ENCODE assay signal across 8 mouse cellular contexts in genomic region chrX:53975545-53976272, GRCm38 (mm10).
DNase-seq lines count a peak whose midpoint lies in the region; ATAC-seq and TF ChIP-seq lines count a peak whose summit lies in the region.

No protein-coding gene starts in this region.

- no peak overlapping the region for H3K27ac ChIP-seq in heart, embryonic 14.5 days (replicated peaks in 1 of 2; ENCODE audit: control insufficient read depth in 1 of 2, insufficient read depth in 1 of 2, low read depth in 2 of 2, low read length in 2 of 2)
- no peak overlapping the region for H3K27ac ChIP-seq in embryonic facial prominence, embryonic 11.5 days (replicated peaks; ENCODE audit: low read depth, low read length)
- no peak overlapping the region for H3K27ac ChIP-seq in hindbrain, postnatal 0 days
- H3K27ac ChIP-seq in midbrain, embryonic 16.5 days (ENCODE audit: low read length) = no peak overlapping the region

- peak overlapping the region; percentile 79 for H3K4me2 ChIP-seq in heart, embryonic 14.5 days (ENCODE audit: low read length)
- H3K4me2 ChIP-seq in embryonic facial prominence, embryonic 11.5 days (ENCODE audit: low read depth, low read length) = peak overlapping the region; percentile 62
- H3K4me2 ChIP-seq in hindbrain, postnatal 0 days (ENCODE audit: low read depth, low read length) = peak overlapping the region; percentile 66
- peak overlapping the region; percentile 76 for H3K4me2 ChIP-seq in midbrain, embryonic 16.5 days (ENCODE audit: low read length)

- intact Hi-C loops in heart, postnatal 36 days (cut with DNase I) = no loop called here

- H3K27me3 ChIP-seq in heart, embryonic 14.5 days (ENCODE audit: control insufficient read depth, insufficient read depth, low read length) = peaks cover 3% of the 10 kb centered on the region; the same call in 1 of the 2 replicates
- no peaks in the 10 kb centered on the region for H3K27me3 ChIP-seq in embryonic facial prominence, embryonic 11.5 days (ENCODE audit: control insufficient read depth, insufficient read depth, low read length)
- H3K27me3 ChIP-seq in hindbrain, postnatal 0 days (ENCODE audit: insufficient read depth, low read length) = no peaks in the 10 kb centered on the region
- H3K27me3 ChIP-seq in midbrain, embryonic 16.5 days (ENCODE audit: control insufficient read depth, insufficient read depth, low read depth, low read length) = no peaks in the 10 kb centered on the region; the same call in 1 of the 2 replicates

- 0 out of 4 replicates have a peak, but pooled peaks cover 0 to 2% of the 10 kb centered on the region in 2 experiments for H3K4me1 ChIP-seq in heart, embryonic 14.5 days (ENCODE audit: control insufficient read depth in 2 of 2, insufficient read depth in 2 of 2, low read length in 2 of 2)
- H3K4me1 ChIP-seq in embryonic facial prominence, embryonic 11.5 days (ENCODE audit: control insufficient read depth, insufficient read depth, low read length) = no peaks in the 10 kb centered on the region
- no peaks in the 10 kb centered on the region for H3K4me1 ChIP-seq in hindbrain, postnatal 0 days (ENCODE audit: insufficient read depth, low read length)
- peaks cover 2% of the 10 kb centered on the region; the same call in 1 of the 2 replicates for H3K4me1 ChIP-seq in midbrain, embryonic 16.5 days (ENCODE audit: control insufficient read depth, insufficient read depth, low read length)

- 16% methylated on average over 28 of the region's 28 CpGs for WGBS in heart, embryonic 14.5 days
- 13% methylated on average over 24 of the region's 28 CpGs for WGBS in embryonic facial prominence, embryonic 11.5 days
- 21% methylated on average over 28 of the region's 28 CpGs for WGBS in hindbrain, postnatal 0 days
- 17% methylated on average over 27 of the region's 28 CpGs for whole genome bisulfite sequencing in midbrain, embryonic 16.5 days

- DNase-seq in heart, postnatal 36 days = no peak
- DNase-seq in embryonic facial prominence, embryonic 11.5 days (ENCODE audit: low spot score) = peak; percentile 1
- no peak for DNase-seq in hindbrain, postnatal 0 days (ENCODE audit: low spot score)
- no peak for DNase-seq in layer of hippocampus, postnatal 25 days (ENCODE audit: extremely low spot score in 1 of 2, low spot score in 1 of 2)
- no peak for DNase-seq in adrenal gland, postnatal 14 days

- H3K9me3 ChIP-seq in heart, embryonic 14.5 days (ENCODE audit: control insufficient read depth, low read length) = no peaks in the 10 kb centered on the region
- H3K9me3 ChIP-seq in embryonic facial prominence, embryonic 11.5 days (replicated peaks; ENCODE audit: control insufficient read depth, low read length) = no peaks in the 10 kb centered on the region
- no peaks in the 10 kb centered on the region for H3K9me3 ChIP-seq in hindbrain, postnatal 0 days (ENCODE audit: low read length)
- no peaks in the 10 kb centered on the region for H3K9me3 ChIP-seq in midbrain, embryonic 16.5 days (replicated peaks; ENCODE audit: control insufficient read depth, low read length, poor library complexity, severe bottlenecking)

- no peaks in the 10 kb centered on the region for H3K36me3 ChIP-seq in heart, embryonic 14.5 days (ENCODE audit: control insufficient read depth, insufficient read depth, low read length)
- H3K36me3 ChIP-seq in embryonic facial prominence, embryonic 11.5 days (replicated peaks; ENCODE audit: control insufficient read depth, insufficient read depth, low read depth, low read length) = no peaks in the 10 kb centered on the region
- H3K36me3 ChIP-seq in hindbrain, postnatal 0 days (ENCODE audit: insufficient read depth, low read length) = no peaks in the 10 kb centered on the region
- no peaks in the 10 kb centered on the region for H3K36me3 ChIP-seq in midbrain, embryonic 16.5 days (ENCODE audit: control insufficient read depth, insufficient read depth, low read length)

- no peak for ATAC-seq in heart, embryonic 14.5 days (ENCODE audit: insufficient number of reproducible peaks, insufficient read depth, low FRiP score, low read depth)
- ATAC-seq in embryonic facial prominence, embryonic 11.5 days (replicated peaks; ENCODE audit: insufficient number of reproducible peaks, low FRiP score, low TSS enrichment, low read depth) = no peak
- ATAC-seq in hindbrain, postnatal 0 days = no peak
- peak; percentile 64; the same call in 1 of the 2 replicates for ATAC-seq in midbrain, embryonic 16.5 days
- no peak for ATAC-seq in megakaryocyte progenitor cell, adult 5-6 weeks (replicated peaks; ENCODE audit: poor library complexity)

- no peak overlapping the region for H3K9ac ChIP-seq in heart, embryonic 14.5 days (ENCODE audit: low read length)
- H3K9ac ChIP-seq in embryonic facial prominence, embryonic 11.5 days (replicated peaks; ENCODE audit: low read length) = no peak overlapping the region
- no peak overlapping the region for H3K9ac ChIP-seq in hindbrain, postnatal 0 days (replicated peaks; ENCODE audit: low read length)
- H3K9ac ChIP-seq in midbrain, embryonic 16.5 days (ENCODE audit: low read depth, low read length) = no peak overlapping the region

- TF ChIP-seq CTCF in hindbrain, postnatal 0 days (IDR thresholded peaks at IDR 0.05; ENCODE audit: low read depth) = no peak

- H3K4me3 ChIP-seq in heart, embryonic 14.5 days (ENCODE audit: control insufficient read depth in 1 of 2, insufficient read depth in 1 of 2, low read depth in 1 of 2, low read length in 2 of 2) = peak overlapping the region; percentile 31 to 39
- peak overlapping the region; percentile 34 for H3K4me3 ChIP-seq in embryonic facial prominence, embryonic 11.5 days (ENCODE audit: low read depth, low read length)
- H3K4me3 ChIP-seq in hindbrain, postnatal 0 days (ENCODE audit: low read length) = peak overlapping the region; percentile 39
- H3K4me3 ChIP-seq in midbrain, embryonic 16.5 days (ENCODE audit: low read depth, low read length) = peak overlapping the region; percentile 42
